Mouse (Mus musculus): ENCODE results near the gene Marveld3. TPM values are rescaled to one million over a fixed set of nuclear protein-coding genes. Genes with fewer than 3 reads are reported as not detected.

Marveld3 gene
- 0.24 and 0.32 TPM in 2 replicates for polyA plus RNA-seq (2015; fragmentation: Nextera tagmentation; extraction: Ambion mirVana)

DNA sequence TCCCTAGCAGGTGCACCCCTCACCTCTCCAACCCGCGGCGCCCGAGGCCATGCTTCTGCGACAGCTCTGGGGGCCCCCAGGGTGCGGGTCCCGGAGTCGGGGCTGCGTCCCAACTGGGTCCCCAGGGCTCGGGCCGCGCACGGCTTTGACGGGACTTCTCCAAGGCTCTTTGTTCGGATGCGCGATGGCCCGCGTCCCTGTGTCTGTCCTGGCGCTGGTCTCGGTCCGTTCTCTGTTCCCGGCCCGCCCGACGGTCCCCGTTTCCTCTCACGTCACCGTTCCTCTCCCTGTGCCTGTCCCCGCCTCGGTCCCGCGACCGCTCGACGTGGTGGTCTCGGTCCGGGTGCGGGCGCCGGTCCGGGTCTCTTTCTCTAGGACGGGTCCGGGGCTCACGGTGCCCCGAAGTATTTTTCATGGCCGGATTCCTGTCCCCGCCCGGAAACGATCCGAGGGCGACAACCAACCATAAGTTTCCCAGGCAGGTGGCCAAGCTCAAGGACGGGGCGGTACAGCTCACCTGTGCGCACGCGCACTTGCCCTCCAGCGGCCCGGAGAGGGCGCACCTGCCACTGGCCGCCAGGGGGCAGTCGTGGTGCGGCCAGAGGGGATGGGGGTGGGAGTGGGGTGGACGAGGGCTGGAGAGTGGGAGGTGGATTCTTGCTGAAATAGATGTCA lies at the start of gene Marveld3:
Gene Marveld3, minus strand, starts transcription at position 511 of the 675 bp plus-strand sequence.

DNA sequence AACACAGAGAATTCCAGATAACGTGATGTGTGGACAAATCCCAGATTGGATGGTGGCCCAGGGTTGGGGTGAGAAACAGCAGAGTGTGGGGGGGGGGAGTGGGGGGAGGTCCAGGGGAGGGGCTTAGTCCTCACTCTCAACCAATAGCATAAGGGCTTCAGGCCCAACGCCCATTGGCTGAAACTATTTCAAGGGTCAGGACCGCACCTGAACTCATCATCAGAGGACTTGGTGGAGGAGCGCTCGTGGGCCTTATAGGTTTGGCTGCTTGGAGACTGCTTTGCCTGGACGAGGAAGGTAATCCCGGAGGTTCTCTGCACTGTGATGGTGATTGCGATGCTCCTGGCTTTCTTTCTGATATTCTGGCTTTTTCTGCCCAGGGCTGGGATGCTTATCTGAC lies 28.2 kb upstream of the Marveld3 start, which contains the start of gene Tat:
Gene Tat, plus strand, starts transcription at position 214 of the 400 bp plus-strand sequence.

Other genes starting within 250 kb of the Marveld3 start
- 3.2 and 3.3 TPM in 2 replicates for gene Atxn1l, start 224.5 kb downstream of the Marveld3 start, polyA plus RNA-seq (2015; fragmentation: Nextera tagmentation; extraction: Ambion mirVana)
- gene Ap1g1, start 183.6 kb downstream of the Marveld3 start, polyA plus RNA-seq (2015; fragmentation: Nextera tagmentation; extraction: Ambion mirVana), result 16.7 and 18.4 TPM in 2 replicates
- 0.82 and 1.2 TPM in 2 replicates for gene Phlpp2, start 93.7 kb downstream of the Marveld3 start, polyA plus RNA-seq (2015; fragmentation: Nextera tagmentation; extraction: Ambion mirVana)
- 0.07 TPM in 1 of 2 replicates, not detected in the other for gene Tat, start 28.2 kb upstream of the Marveld3 start, polyA plus RNA-seq (2015; fragmentation: Nextera tagmentation; extraction: Ambion mirVana)
- not detected in 2 replicates for gene Chst4, start 77.5 kb upstream of the Marveld3 start, polyA plus RNA-seq (2015; fragmentation: Nextera tagmentation; extraction: Ambion mirVana)
- 4.8 and 5.8 TPM in 2 replicates for gene Zfp612, start 117.5 kb upstream of the Marveld3 start, polyA plus RNA-seq (2015; fragmentation: Nextera tagmentation; extraction: Ambion mirVana)
- gene Gm21964, start 139.0 kb upstream of the Marveld3 start, polyA plus RNA-seq (2015; fragmentation: Nextera tagmentation; extraction: Ambion mirVana), result not detected in 2 replicates
- gene Gm17720, start 140.6 kb upstream of the Marveld3 start, polyA plus RNA-seq (2015; fragmentation: Nextera tagmentation; extraction: Ambion mirVana), result not detected in 2 replicates
- gene Calb2, start 206.0 kb upstream of the Marveld3 start, polyA plus RNA-seq (2015; fragmentation: Nextera tagmentation; extraction: Ambion mirVana), result 0.23 TPM in 1 of 2 replicates, not detected in the other